Comparison of ENCODE assay signal across 8 mouse cellular contexts in the genomic region with DNA sequence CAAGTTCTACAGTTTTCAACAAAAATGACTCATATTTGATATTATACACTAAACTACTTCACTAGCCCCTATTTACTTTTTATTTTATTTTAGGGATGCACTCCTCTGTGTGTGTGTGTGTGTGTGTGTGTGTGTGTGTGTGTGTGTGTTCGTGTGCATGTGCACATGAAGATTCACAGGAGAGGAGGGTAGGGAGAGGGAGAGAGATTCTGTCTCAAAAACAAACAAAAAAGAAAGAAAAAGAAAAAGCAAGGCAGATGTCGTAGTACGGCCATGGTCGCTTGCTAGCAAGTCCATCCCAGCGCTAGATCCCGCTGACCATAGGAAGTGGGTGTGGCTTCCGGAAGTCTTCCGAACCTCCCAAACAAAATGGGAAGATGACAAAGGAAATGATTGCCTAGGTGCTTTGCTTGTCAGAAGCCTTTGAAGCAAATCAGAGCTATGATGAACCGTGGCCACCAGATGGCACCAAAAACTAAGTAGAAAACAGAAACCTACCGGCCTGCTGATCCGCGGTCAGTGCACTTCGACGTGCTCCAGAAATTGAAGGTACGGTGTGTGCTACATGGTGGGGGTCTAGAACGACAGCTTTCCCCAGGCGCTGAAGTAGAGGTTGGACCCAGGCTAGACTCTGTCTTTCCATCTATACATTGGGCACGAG. TPM values are rescaled to one million over a fixed set of nuclear protein-coding genes. Genes with fewer than 3 reads are reported as not detected.
DNase-seq lines count a peak whose midpoint lies in the region; ATAC-seq and TF ChIP-seq lines count a peak whose summit lies in the region.

No protein-coding gene starts in this region.

- peak; percentile 91 for DNase-seq in A20 (ENCODE audit: low read depth, low spot score)
- DNase-seq in embryonic facial prominence, embryonic 14.5 days (ENCODE audit: low spot score): peak; percentile 90
- peak; percentile 90 for DNase-seq in heart, adult 8-10 months (ENCODE audit: low spot score)
- DNase-seq in kidney, adult 8-10 months: peak; percentile 71 to 88
- DNase-seq in spleen, adult 18-20 months: peak; percentile 63 to 79

- 2% methylated on average over 18 of the region's 18 CpGs for WGBS in bone marrow, adult 2 months
- WGBS in embryonic facial prominence, embryonic 14.5 days: 4% methylated on average over 18 of the region's 18 CpGs
- WGBS in limb, embryonic 13.5 days: 4% methylated on average over 18 of the region's 18 CpGs
- WGBS in midbrain, embryonic 15.5 days: 2% methylated on average over 18 of the region's 18 CpGs

- TF ChIP-seq POLR2A in bone marrow, adult 2 months (IDR thresholded peaks at IDR 0.05; ENCODE audit: borderline replicate concordance, control insufficient read depth, low read depth, low read length): no peak

- H3K27me3 ChIP-seq in embryonic facial prominence, embryonic 14.5 days (replicated peaks; ENCODE audit: control insufficient read depth, insufficient read depth, low read length): no peaks in the 10 kb centered on the region
- peaks cover 7% of the 10 kb centered on the region; the same call in 1 of the 2 replicates for H3K27me3 ChIP-seq in limb, embryonic 13.5 days
- no peaks in the 10 kb centered on the region for H3K27me3 ChIP-seq in midbrain, embryonic 15.5 days (replicated peaks)

- H3K9ac ChIP-seq in embryonic facial prominence, embryonic 14.5 days (ENCODE audit: low read depth, low read length): peak overlapping the region; percentile 50; the same call in 1 of the 2 replicates
- H3K9ac ChIP-seq in limb, embryonic 13.5 days: no peak overlapping the region
- H3K9ac ChIP-seq in midbrain, embryonic 15.5 days: peak overlapping the region; percentile 32

- no peak overlapping the region for H3K27ac ChIP-seq in bone marrow, adult 2 months (ENCODE audit: control insufficient read depth, insufficient read depth, low read depth, low read length, poor library complexity)
- no peak overlapping the region for H3K27ac ChIP-seq in embryonic facial prominence, embryonic 14.5 days (replicated peaks; ENCODE audit: low read depth, low read length)
- H3K27ac ChIP-seq in limb, embryonic 13.5 days: no peak overlapping the region
- H3K27ac ChIP-seq in midbrain, embryonic 15.5 days: no peak overlapping the region

- H3K9me3 ChIP-seq in embryonic facial prominence, embryonic 14.5 days (ENCODE audit: control insufficient read depth, low read length): no peaks in the 10 kb centered on the region
- no peaks in the 10 kb centered on the region for H3K9me3 ChIP-seq in limb, embryonic 13.5 days
- no peaks in the 10 kb centered on the region for H3K9me3 ChIP-seq in midbrain, embryonic 15.5 days

- ATAC-seq in embryonic facial prominence, embryonic 14.5 days (ENCODE audit: low read depth): peak; percentile 76
- peak; percentile 61; the same call in 1 of the 2 replicates for ATAC-seq in limb, embryonic 13.5 days (ENCODE audit: low FRiP score, low read depth)
- ATAC-seq in midbrain, embryonic 15.5 days (replicated peaks): peak; percentile 90

- H3K4me1 ChIP-seq in bone marrow, adult 2 months (ENCODE audit: control insufficient read depth, insufficient read depth, low read length): no peaks in the 10 kb centered on the region; the same call in 1 of the 2 replicates
- H3K4me1 ChIP-seq in embryonic facial prominence, embryonic 14.5 days (ENCODE audit: control insufficient read depth, insufficient read depth, low read length): no peaks in the 10 kb centered on the region
- H3K4me1 ChIP-seq in limb, embryonic 13.5 days: no peaks in the 10 kb centered on the region
- H3K4me1 ChIP-seq in midbrain, embryonic 15.5 days: no peaks in the 10 kb centered on the region

- peak overlapping the region; percentile 53 for H3K4me2 ChIP-seq in embryonic facial prominence, embryonic 14.5 days (ENCODE audit: low read depth, low read length)
- H3K4me2 ChIP-seq in limb, embryonic 13.5 days (replicated peaks): peak overlapping the region; percentile 45
- H3K4me2 ChIP-seq in midbrain, embryonic 15.5 days: peak overlapping the region; percentile 52

- no peaks in the 10 kb centered on the region for H3K36me3 ChIP-seq in embryonic facial prominence, embryonic 14.5 days (ENCODE audit: control insufficient read depth, insufficient read depth, low read length)
- H3K36me3 ChIP-seq in limb, embryonic 13.5 days: no peaks in the 10 kb centered on the region
- H3K36me3 ChIP-seq in midbrain, embryonic 15.5 days (replicated peaks): no peaks in the 10 kb centered on the region

- TF ChIP-seq CTCF in bone marrow, adult 2 months (IDR thresholded peaks at IDR 0.05; ENCODE audit: control insufficient read depth, insufficient read depth, low read length): peak; percentile 72

- H3K4me3 ChIP-seq in bone marrow, adult 2 months (replicated peaks; ENCODE audit: control insufficient read depth, low read depth, low read length): no peak overlapping the region
- peak overlapping the region; percentile 23 for H3K4me3 ChIP-seq in embryonic facial prominence, embryonic 14.5 days (ENCODE audit: low read depth, low read length)
- peak overlapping the region; percentile 17 for H3K4me3 ChIP-seq in limb, embryonic 13.5 days
- peak overlapping the region; percentile 34 for H3K4me3 ChIP-seq in midbrain, embryonic 15.5 days

RNA-seq across cellular contexts. Expression of a gene that starts 20.1 kb away (rescaled TPM):
- 9.1 and 13.2 TPM in 2 replicates for polyA plus RNA-seq in bone marrow, adult 2 months (2011; ENCODE audit: insufficient read depth, insufficient read length, low replicate concordance, missing spikeins)
- 0.18 and 0.54 TPM in 2 replicates for polyA plus RNA-seq in embryonic facial prominence, embryonic 14.5 days (2014; fragmentation: Nextera tagmentation; extraction: Ambion mirVana)
- total RNA-seq in heart, adult 8-10 months (2022): under 1 TPM in 1 of 4 experiments, not detected in 3; 0.14 TPM
- 0.14 and 0.20 TPM in 2 replicates for polyA plus RNA-seq in limb, embryonic 13.5 days (2015; fragmentation: Nextera tagmentation; extraction: Ambion mirVana)
- 0.04 TPM in 1 of 2 replicates, not detected in the other for polyA plus RNA-seq in midbrain, embryonic 15.5 days (2015; fragmentation: Nextera tagmentation; extraction: Ambion mirVana)

RNA-seq across cellular contexts. Expression of a gene that starts 36.6 kb away (rescaled TPM):
- polyA plus RNA-seq in bone marrow, adult 2 months (2011; ENCODE audit: insufficient read depth, insufficient read length, low replicate concordance, missing spikeins): 6.1 and 14.1 TPM in 2 replicates
- 58.5 and 66.8 TPM in 2 replicates for polyA plus RNA-seq in embryonic facial prominence, embryonic 14.5 days (2014; fragmentation: Nextera tagmentation; extraction: Ambion mirVana)
- 10 to 100 TPM; 52.5 to 66.4 (median 60.5) TPM for total RNA-seq in heart, adult 8-10 months (2022)
- 80.2 and 84.5 TPM in 2 replicates for polyA plus RNA-seq in limb, embryonic 13.5 days (2015; fragmentation: Nextera tagmentation; extraction: Ambion mirVana)
- 81.8 and 83.3 TPM in 2 replicates for polyA plus RNA-seq in midbrain, embryonic 15.5 days (2015; fragmentation: Nextera tagmentation; extraction: Ambion mirVana)
